Mouse (Mus musculus): Measurements from ENCODE around the gene Catsperg1. TPM values are rescaled to one million over a fixed set of nuclear protein-coding genes. Genes with fewer than 3 reads are reported as not detected.

Catsperg1 gene
- 2.3 and 2.5 TPM in 2 replicates for polyA plus RNA-seq (2015; fragmentation: Nextera tagmentation; extraction: Ambion mirVana)

DNA sequence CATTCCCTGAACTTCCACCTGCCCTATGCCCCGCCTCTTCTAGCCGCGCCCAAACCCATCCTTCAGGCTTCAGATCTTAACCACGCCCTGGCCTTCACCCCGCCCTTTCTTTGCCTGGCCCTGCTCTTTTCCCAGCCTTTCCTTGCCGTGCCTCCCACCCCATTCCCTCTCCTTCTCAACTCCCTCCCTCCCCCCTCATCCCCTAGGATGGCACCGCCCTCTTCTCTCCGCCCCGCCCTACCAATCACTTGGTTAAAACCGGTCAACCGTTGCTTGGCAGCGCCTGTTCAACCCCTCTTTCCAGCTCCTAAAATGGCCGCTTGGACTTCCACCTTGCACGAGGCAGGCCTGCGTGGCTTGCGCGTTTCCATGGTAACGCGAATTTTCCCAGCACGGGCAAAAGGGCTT, at the start of gene Catsperg1:
Catsperg1 (minus strand) TSS at position 361 of the 408 bp plus-strand sequence.
- 3% methylated on average over 20 of the region's 20 CpGs for WGBS
- peak within 1 kb of the TSS; percentile 59 for H3K4me2 ChIP-seq (ENCODE audit: low read length)
- H3K4me3 ChIP-seq (ENCODE audit: low read length) = peak within 1 kb of the TSS; percentile 24
- H3K27me3 ChIP-seq (replicated peaks; ENCODE audit: control insufficient read depth, insufficient read depth, low read length) = no peaks in the 10 kb centered on the region
- H3K4me1 ChIP-seq (ENCODE audit: control insufficient read depth, insufficient read depth, low read depth, low read length) = peaks cover 12% of the 10 kb centered on the region
- H3K9me3 ChIP-seq (ENCODE audit: control insufficient read depth, low read length) = no peaks in the 10 kb centered on the region
- H3K36me3 ChIP-seq (ENCODE audit: control insufficient read depth, insufficient read depth, low read length) = no peaks in the 10 kb centered on the region
- peak within 1 kb of the TSS; percentile 57; the same call in 1 of the 2 replicates for H3K27ac ChIP-seq (ENCODE audit: low read depth, low read length)
- peak; percentile 86 for ATAC-seq
- H3K9ac ChIP-seq (ENCODE audit: low read depth, low read length) = peak within 1 kb of the TSS; percentile 22

DNA sequence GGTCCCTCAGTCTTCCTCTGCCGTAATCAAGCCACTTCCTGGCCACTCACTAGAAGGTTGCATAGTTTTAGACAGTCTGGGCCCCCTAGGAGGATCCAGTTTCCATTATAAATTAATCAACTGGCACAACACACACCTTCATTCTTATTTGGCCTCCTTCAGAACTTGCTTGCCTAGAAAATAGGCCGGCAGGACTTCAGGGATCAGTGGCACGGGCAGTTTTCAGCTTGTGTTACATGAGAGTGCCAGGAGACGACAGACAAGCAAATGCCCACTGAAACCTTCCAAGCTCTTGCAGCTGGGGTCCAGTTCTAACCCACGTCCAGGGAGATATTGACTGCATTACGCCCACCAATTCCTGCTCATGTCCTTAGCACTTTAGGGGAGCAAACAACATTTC, 48.3 kb upstream of the Catsperg1 start:
- ATAC-seq = no peak
- WGBS = 87% methylated on average over 6 of the region's 6 CpGs
- peaks cover 3% of the 10 kb centered on the region; the same call in 1 of the 2 replicates for H3K4me1 ChIP-seq (ENCODE audit: control insufficient read depth, insufficient read depth, low read depth, low read length)

DNA sequence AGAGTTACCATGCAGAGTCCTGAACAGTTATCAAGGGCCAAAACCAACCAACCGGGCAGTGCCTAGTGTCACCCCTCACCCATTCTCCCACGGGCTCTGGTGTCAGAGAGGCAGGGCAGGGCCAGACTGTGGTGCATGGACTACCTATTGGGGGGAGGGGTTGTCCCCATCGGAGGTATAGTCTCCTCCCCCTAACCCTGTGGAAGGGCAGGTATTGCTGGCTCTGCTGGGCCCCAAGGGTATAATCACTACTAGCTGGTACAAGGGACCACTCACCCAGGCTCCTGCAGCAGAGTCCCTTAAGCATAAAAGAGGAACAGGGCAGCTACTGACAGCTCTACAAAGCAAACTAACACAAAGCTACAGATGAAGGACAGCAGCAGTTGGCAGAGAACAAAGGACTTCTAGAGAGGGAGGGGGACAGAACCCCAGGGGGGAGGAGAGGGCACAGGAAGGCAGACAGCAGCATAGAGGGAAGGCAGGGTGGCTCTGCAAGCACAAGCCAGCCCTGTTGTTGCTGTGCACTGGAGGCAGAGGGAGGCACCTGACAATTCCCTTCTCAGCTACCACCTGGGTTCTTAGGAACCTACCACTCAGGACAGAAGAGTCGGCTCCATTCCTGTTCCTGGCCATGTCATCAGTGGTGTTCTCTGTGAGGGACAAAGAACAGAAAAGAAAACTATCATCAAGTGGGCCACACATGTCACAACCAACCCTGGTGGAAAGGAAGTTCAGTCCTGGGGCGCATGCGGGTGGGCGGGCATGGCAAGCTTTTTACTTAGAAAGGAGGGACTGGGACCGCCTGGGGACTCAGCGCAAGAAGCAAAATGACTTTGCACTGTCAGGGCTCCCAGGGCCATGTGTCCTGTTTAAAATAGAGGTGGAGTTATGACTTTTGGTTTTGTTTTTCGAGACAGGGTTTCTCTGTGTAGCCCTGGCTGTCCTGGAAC, 46.2 kb upstream of the Catsperg1 start:
- no peak overlapping the region for H3K4me2 ChIP-seq (ENCODE audit: low read length)
- no peak overlapping the region for H3K4me3 ChIP-seq (ENCODE audit: low read length)
- ATAC-seq = no peak
- H3K36me3 ChIP-seq (ENCODE audit: control insufficient read depth, insufficient read depth, low read length) = peaks cover 3% of the 10 kb centered on the region; the same call in 1 of the 2 replicates
- WGBS = 51% methylated on average over 10 of the region's 10 CpGs
- H3K27ac ChIP-seq (ENCODE audit: low read depth, low read length) = no peak overlapping the region
- H3K9me3 ChIP-seq (ENCODE audit: control insufficient read depth, low read length) = no peaks in the 10 kb centered on the region
- H3K9ac ChIP-seq (ENCODE audit: low read depth, low read length) = no peak overlapping the region
- no peaks in the 10 kb centered on the region for H3K27me3 ChIP-seq (replicated peaks; ENCODE audit: control insufficient read depth, insufficient read depth, low read length)
- peaks cover 3% of the 10 kb centered on the region; the same call in 1 of the 2 replicates for H3K4me1 ChIP-seq (ENCODE audit: control insufficient read depth, insufficient read depth, low read depth, low read length)

More for the DNA sequence above, 48.3 kb upstream of the Catsperg1 start:
- Histone ChIP-seq H3K4me3 (ENCODE audit: low read length) (no peak overlapping the region), H3K36me3 (ENCODE audit: control insufficient read depth, insufficient read depth, low read length) (peaks cover 3% of the 10 kb centered on the region; the same call in 1 of the 2 replicates), H3K9ac (ENCODE audit: low read depth, low read length) (no peak overlapping the region), H3K9me3 (ENCODE audit: control insufficient read depth, low read length) (no peaks in the 10 kb centered on the region), H3K27me3 (replicated peaks; ENCODE audit: control insufficient read depth, insufficient read depth, low read length) (no peaks in the 10 kb centered on the region), H3K4me2 (ENCODE audit: low read length) (no peak overlapping the region), H3K27ac (ENCODE audit: low read depth, low read length) (no peak overlapping the region)

DNA sequence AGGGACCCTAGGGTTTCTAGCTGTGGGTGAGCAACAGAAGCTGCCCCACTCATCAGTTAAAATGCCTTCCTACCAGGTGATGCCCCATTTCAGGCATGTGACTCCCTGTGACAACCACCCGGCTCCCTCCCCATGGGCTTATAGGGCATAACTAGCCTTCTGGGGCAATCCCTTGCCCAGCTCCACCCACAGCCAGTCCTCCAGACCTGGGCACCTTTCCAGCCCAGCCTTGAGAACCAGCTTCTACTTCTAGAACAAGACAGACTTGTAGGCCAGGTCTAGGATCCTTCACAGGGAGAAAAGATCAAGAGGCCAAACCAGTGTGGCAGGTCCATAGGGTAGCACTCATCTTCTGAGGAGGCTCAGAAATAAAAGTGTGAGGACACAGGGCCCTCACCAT, 43.5 kb upstream of the Catsperg1 start:
- H3K9ac ChIP-seq (ENCODE audit: low read depth, low read length) = no peak overlapping the region
- 92% methylated on average over 1 of the region's 1 CpGs for WGBS
- H3K4me1 ChIP-seq (ENCODE audit: control insufficient read depth, insufficient read depth, low read depth, low read length) = peaks cover 3% of the 10 kb centered on the region; the same call in 1 of the 2 replicates
- H3K27ac ChIP-seq (ENCODE audit: low read depth, low read length) = no peak overlapping the region
- no peak overlapping the region for H3K4me3 ChIP-seq (ENCODE audit: low read length)
- ATAC-seq = no peak
- no peak overlapping the region for H3K4me2 ChIP-seq (ENCODE audit: low read length)
- H3K9me3 ChIP-seq (ENCODE audit: control insufficient read depth, low read length) = no peaks in the 10 kb centered on the region
- H3K36me3 ChIP-seq (ENCODE audit: control insufficient read depth, insufficient read depth, low read length) = peaks cover 3% of the 10 kb centered on the region; the same call in 1 of the 2 replicates
- H3K27me3 ChIP-seq (replicated peaks; ENCODE audit: control insufficient read depth, insufficient read depth, low read length) = no peaks in the 10 kb centered on the region

DNA sequence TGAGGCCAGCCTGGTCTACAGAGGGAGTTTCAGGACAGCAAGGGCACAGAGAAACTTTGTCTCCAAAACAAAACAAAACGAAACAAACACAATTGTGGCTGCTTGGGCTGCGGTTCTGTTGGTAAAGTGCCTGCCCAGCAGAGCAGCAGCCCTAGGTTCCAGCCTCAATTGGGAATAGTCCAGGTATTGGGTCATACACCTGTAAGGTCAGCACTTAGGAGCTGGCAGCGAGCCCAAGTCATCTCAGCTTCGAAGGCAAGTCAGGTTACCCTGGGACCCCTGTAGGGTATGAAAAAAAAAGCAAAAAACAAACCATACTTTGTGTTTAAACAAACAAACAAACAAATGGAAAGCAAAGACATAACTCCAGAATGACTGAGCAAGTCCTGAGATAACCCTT, 42.0 kb upstream of the Catsperg1 start:
- Histone ChIP-seq H3K9ac (ENCODE audit: low read depth, low read length) (no peak overlapping the region), H3K36me3 (ENCODE audit: control insufficient read depth, insufficient read depth, low read length) (peaks cover 3% of the 10 kb centered on the region; the same call in 1 of the 2 replicates), H3K27me3 (replicated peaks; ENCODE audit: control insufficient read depth, insufficient read depth, low read length) (no peaks in the 10 kb centered on the region), H3K4me2 (ENCODE audit: low read length) (no peak overlapping the region), H3K27ac (ENCODE audit: low read depth, low read length) (no peak overlapping the region), H3K4me1 (ENCODE audit: control insufficient read depth, insufficient read depth, low read depth, low read length) (peaks cover 3% of the 10 kb centered on the region; the same call in 1 of the 2 replicates), H3K9me3 (ENCODE audit: control insufficient read depth, low read length) (no peaks in the 10 kb centered on the region), H3K4me3 (ENCODE audit: low read length) (no peak overlapping the region)
- ATAC-seq = no peak
- 93% methylated on average over 4 of the region's 4 CpGs for WGBS

DNA sequence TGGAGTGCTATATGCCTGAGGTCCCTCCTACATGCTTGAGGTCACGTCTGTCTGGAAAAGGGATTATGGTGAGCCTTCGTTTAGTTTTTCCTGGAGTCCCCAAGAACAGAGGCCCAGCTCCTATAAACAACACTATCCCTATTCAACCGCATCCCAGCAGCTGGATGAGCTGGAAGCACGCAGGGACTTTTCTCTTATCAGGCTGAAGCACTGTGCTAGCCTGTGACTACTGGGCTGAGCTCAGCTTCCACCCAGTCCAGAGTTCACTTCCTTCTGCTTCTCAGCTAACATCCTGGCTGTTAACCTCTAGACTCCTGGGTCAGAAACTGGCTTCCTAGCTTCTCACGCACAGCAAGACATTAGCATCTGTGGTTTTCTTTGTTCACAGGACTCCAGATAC, 40.0 kb upstream of the Catsperg1 start:
- no peak overlapping the region for H3K4me2 ChIP-seq (ENCODE audit: low read length)
- no peak overlapping the region for H3K4me3 ChIP-seq (ENCODE audit: low read length)
- no peak overlapping the region for H3K27ac ChIP-seq (ENCODE audit: low read depth, low read length)
- H3K9me3 ChIP-seq (ENCODE audit: control insufficient read depth, low read length) = no peaks in the 10 kb centered on the region
- 56% methylated on average over 5 of the region's 5 CpGs for WGBS
- no peaks in the 10 kb centered on the region for H3K4me1 ChIP-seq (ENCODE audit: control insufficient read depth, insufficient read depth, low read depth, low read length)
- no peak overlapping the region for H3K9ac ChIP-seq (ENCODE audit: low read depth, low read length)
- peaks cover 3% of the 10 kb centered on the region; the same call in 1 of the 2 replicates for H3K36me3 ChIP-seq (ENCODE audit: control insufficient read depth, insufficient read depth, low read length)
- H3K27me3 ChIP-seq (replicated peaks; ENCODE audit: control insufficient read depth, insufficient read depth, low read length) = peaks cover 3% of the 10 kb centered on the region
- ATAC-seq = no peak

DNA sequence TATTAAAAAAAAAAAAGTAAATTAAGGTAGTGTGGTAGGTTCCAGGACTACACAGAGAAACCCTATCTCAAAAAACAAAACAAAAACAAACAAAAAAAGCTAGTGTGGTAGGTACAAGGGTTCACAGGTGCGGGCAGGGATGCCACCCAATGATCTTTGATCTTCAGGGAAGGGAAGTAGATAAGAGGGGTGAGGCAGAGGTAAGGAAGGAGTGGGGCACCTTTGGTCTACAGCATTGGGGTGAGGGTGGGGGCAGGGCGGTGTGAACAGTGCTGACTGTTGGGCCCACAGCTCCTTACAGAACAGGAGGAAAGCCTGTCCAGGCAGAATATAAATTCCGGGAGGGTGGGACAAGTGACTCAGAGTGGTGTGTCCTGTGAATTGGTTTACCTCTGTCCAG, 37.3 kb upstream of the Catsperg1 start:
- Histone ChIP-seq H3K4me2 (ENCODE audit: low read length) (no peak overlapping the region), H3K27me3 (replicated peaks; ENCODE audit: control insufficient read depth, insufficient read depth, low read length) (peaks cover 20% of the 10 kb centered on the region), H3K27ac (ENCODE audit: low read depth, low read length) (no peak overlapping the region), H3K36me3 (ENCODE audit: control insufficient read depth, insufficient read depth, low read length) (no peaks in the 10 kb centered on the region), H3K9me3 (ENCODE audit: control insufficient read depth, low read length) (no peaks in the 10 kb centered on the region), H3K4me3 (ENCODE audit: low read length) (no peak overlapping the region), H3K9ac (ENCODE audit: low read depth, low read length) (no peak overlapping the region), H3K4me1 (ENCODE audit: control insufficient read depth, insufficient read depth, low read depth, low read length) (no peaks in the 10 kb centered on the region)
- WGBS = 97% methylated on average over 3 of the region's 3 CpGs
- no peak for ATAC-seq

DNA sequence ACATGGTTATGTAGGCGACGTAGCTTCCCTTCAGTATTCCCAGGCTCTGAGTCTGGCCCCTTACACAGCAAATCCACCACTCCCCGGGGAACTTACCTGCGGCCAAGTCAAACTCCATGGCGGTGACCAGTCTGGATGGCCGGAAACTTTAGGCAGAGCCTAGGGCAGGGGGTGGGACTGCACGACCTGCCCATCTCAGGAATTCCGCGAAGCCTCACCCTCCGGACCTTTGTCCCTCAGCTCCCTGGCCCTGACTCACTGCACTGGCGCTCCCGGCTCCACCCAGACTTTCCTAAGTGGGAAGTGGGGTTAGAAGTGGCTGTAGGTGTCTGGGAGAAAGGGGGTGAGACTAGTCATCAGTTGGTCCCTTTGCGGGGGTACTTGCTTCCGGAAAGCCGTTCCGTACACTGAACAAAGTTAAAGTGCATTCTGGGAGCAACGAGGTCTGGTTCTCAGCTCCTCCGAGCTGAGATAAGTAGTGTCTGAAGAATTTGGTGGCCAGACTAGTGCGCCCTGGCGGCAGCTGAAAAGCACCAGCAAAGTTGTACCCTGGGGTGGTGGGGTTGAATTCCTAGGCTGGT, 34.5 kb upstream of the Catsperg1 start, which contains the start of gene 2200002D01Rik:
2200002D01Rik (minus strand) TSS at position 206 of the 581 bp plus-strand sequence.
- ATAC-seq = no peak
- H3K9me3 ChIP-seq (ENCODE audit: control insufficient read depth, low read length) = no peaks in the 10 kb centered on the region
- WGBS = 18% methylated on average over 20 of the region's 20 CpGs
- H3K9ac ChIP-seq (ENCODE audit: low read depth, low read length) = peak within 1 kb of the TSS; percentile 27; the same call in 1 of the 2 replicates
- peaks cover 20% of the 10 kb centered on the region for H3K27me3 ChIP-seq (replicated peaks; ENCODE audit: control insufficient read depth, insufficient read depth, low read length)
- no peak within 1 kb of the TSS for H3K27ac ChIP-seq (ENCODE audit: low read depth, low read length)
- peaks cover 9% of the 10 kb centered on the region; the same call in 1 of the 2 replicates for H3K36me3 ChIP-seq (ENCODE audit: control insufficient read depth, insufficient read depth, low read length)
- H3K4me1 ChIP-seq (ENCODE audit: control insufficient read depth, insufficient read depth, low read depth, low read length) = no peaks in the 10 kb centered on the region
- H3K4me3 ChIP-seq (ENCODE audit: low read length) = peak within 1 kb of the TSS; percentile 22
- peak within 1 kb of the TSS; percentile 47 for H3K4me2 ChIP-seq (ENCODE audit: low read length)

DNA sequence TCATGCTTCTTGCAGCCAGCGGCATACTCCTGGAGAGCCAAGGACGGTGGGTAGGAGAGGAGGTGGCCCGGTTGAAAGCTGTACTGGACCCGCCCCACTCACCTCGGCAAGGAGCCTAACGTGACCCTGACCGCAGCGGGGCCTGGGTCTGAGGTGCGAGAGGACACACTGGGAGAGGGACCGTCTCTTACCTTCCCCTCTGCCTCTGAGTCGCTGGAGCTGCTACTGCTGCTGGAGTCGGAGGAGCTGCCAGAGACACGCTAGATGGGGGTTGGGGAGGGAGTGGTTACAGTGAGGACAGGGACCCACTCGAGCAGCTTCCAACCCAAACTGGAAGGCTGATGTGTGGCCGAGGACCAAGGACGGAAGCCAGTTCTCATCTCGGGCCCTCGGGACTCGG, 33.9 kb upstream of the Catsperg1 start:
- Histone ChIP-seq H3K4me3 (ENCODE audit: low read length) (peak overlapping the region; percentile 22), H3K27me3 (replicated peaks; ENCODE audit: control insufficient read depth, insufficient read depth, low read length) (peaks cover 20% of the 10 kb centered on the region), H3K4me1 (ENCODE audit: control insufficient read depth, insufficient read depth, low read depth, low read length) (no peaks in the 10 kb centered on the region), H3K27ac (ENCODE audit: low read depth, low read length) (no peak overlapping the region), H3K9ac (ENCODE audit: low read depth, low read length) (peak overlapping the region; percentile 27; the same call in 1 of the 2 replicates), H3K4me2 (ENCODE audit: low read length) (peak overlapping the region; percentile 47), H3K36me3 (ENCODE audit: control insufficient read depth, insufficient read depth, low read length) (peaks cover 9% of the 10 kb centered on the region; the same call in 1 of the 2 replicates), H3K9me3 (ENCODE audit: control insufficient read depth, low read length) (no peaks in the 10 kb centered on the region)
- no peak for ATAC-seq
- WGBS = 18% methylated on average over 19 of the region's 19 CpGs

All from hindbrain, embryonic 16.5 days (tissue).